Mouse (Mus musculus): Measurements from ENCODE around the gene Mrps5. TPM values are rescaled to one million over a fixed set of nuclear protein-coding genes. Genes with fewer than 3 reads are reported as not detected.

Gene Mrps5
- polyA plus RNA-seq (2014; fragmentation: Illumina TruSeq; extraction: RNeasy Lipid Tissue Mini Kit (QIAGEN cat#74804); ENCODE audit: low read depth, low replicate concordance) = 20.9 TPM

GRCm38 (mm10) chr2:127586694-127587513, at the start of gene Mrps5, which contains the start of gene Zfp661:
Mrps5 (plus strand) TSS chr2:127587222.
Zfp661 (minus strand) TSS chr2:127587094.

GRCm38 (mm10) chr2:127541185-127541584, 45.8 kb upstream of the Mrps5 start, which contains the start of gene Prom2:
Prom2 (minus strand) TSS chr2:127541467.

GRCm38 (mm10) chr2:127656086-127656720, 69.2 kb downstream of the Mrps5 start, which contains the start of gene Mal:
Mal (minus strand) TSS chr2:127656695.

Other genes starting within 250 kb of the Mrps5 start
- not detected for gene Astl, start 248.6 kb upstream of the Mrps5 start, polyA plus RNA-seq (2014; fragmentation: Illumina TruSeq; extraction: RNeasy Lipid Tissue Mini Kit (QIAGEN cat#74804); ENCODE audit: low read depth, low replicate concordance)
- 0.23 TPM for gene Adra2b, start 224.0 kb upstream of the Mrps5 start, polyA plus RNA-seq (2014; fragmentation: Illumina TruSeq; extraction: RNeasy Lipid Tissue Mini Kit (QIAGEN cat#74804); ENCODE audit: low read depth, low replicate concordance)
- gene Gpat2, start 162.0 kb upstream of the Mrps5 start, polyA plus RNA-seq (2014; fragmentation: Illumina TruSeq; extraction: RNeasy Lipid Tissue Mini Kit (QIAGEN cat#74804); ENCODE audit: low read depth, low replicate concordance) = not detected
- gene Fahd2a, start 142.7 kb upstream of the Mrps5 start, polyA plus RNA-seq (2014; fragmentation: Illumina TruSeq; extraction: RNeasy Lipid Tissue Mini Kit (QIAGEN cat#74804); ENCODE audit: low read depth, low replicate concordance) = 23.4 TPM
- 2.3 TPM for gene Kcnip3, start 65.1 kb upstream of the Mrps5 start, polyA plus RNA-seq (2014; fragmentation: Illumina TruSeq; extraction: RNeasy Lipid Tissue Mini Kit (QIAGEN cat#74804); ENCODE audit: low read depth, low replicate concordance)
- 0.17 TPM for gene Prom2, start 45.8 kb upstream of the Mrps5 start, polyA plus RNA-seq (2014; fragmentation: Illumina TruSeq; extraction: RNeasy Lipid Tissue Mini Kit (QIAGEN cat#74804); ENCODE audit: low read depth, low replicate concordance)
- 3.3 TPM for gene Zfp661, start 128 bp upstream of the Mrps5 start, polyA plus RNA-seq (2014; fragmentation: Illumina TruSeq; extraction: RNeasy Lipid Tissue Mini Kit (QIAGEN cat#74804); ENCODE audit: low read depth, low replicate concordance)
- 19.0 TPM for gene Mal, start 69.5 kb downstream of the Mrps5 start, polyA plus RNA-seq (2014; fragmentation: Illumina TruSeq; extraction: RNeasy Lipid Tissue Mini Kit (QIAGEN cat#74804); ENCODE audit: low read depth, low replicate concordance)
- gene Mall, start 142.7 kb downstream of the Mrps5 start, polyA plus RNA-seq (2014; fragmentation: Illumina TruSeq; extraction: RNeasy Lipid Tissue Mini Kit (QIAGEN cat#74804); ENCODE audit: low read depth, low replicate concordance) = not detected
- gene Nphp1, start 201.7 kb downstream of the Mrps5 start, polyA plus RNA-seq (2014; fragmentation: Illumina TruSeq; extraction: RNeasy Lipid Tissue Mini Kit (QIAGEN cat#74804); ENCODE audit: low read depth, low replicate concordance) = 15.6 TPM
- 145 TPM for gene Mtln, start 205.3 kb downstream of the Mrps5 start, polyA plus RNA-seq (2014; fragmentation: Illumina TruSeq; extraction: RNeasy Lipid Tissue Mini Kit (QIAGEN cat#74804); ENCODE audit: low read depth, low replicate concordance)
- gene Bub1, start 244.6 kb downstream of the Mrps5 start, polyA plus RNA-seq (2014; fragmentation: Illumina TruSeq; extraction: RNeasy Lipid Tissue Mini Kit (QIAGEN cat#74804); ENCODE audit: low read depth, low replicate concordance) = 5.4 TPM